Mouse (Mus musculus) small intestine, adult 2 months (tissue): ENCODE results near the gene Pkig.

Experiments used
- CTCF ChIP-seq: fragments of 200-500 bp; IDR thresholded peaks from 2 replicates; pipeline ENCODE4 v1.5.1; 2012; ENCODE audit warnings: low read depth, mild to moderate bottlenecking, control low read depth, inconsistent platforms, low read length, moderate library complexity, mixed read lengths; ENCODE audit not compliant: insufficient replicate concordance, insufficient read length; ENCODE audit errors: extremely low read depth
- POLR2A ChIP-seq: fragments of 200-500 bp; IDR thresholded peaks from 2 replicates; pipeline ENCODE4 v1.6.1; 2012; ENCODE audit warnings: low read depth, mild to moderate bottlenecking, control low read depth, inconsistent platforms, low read length, moderate library complexity

DNA sequence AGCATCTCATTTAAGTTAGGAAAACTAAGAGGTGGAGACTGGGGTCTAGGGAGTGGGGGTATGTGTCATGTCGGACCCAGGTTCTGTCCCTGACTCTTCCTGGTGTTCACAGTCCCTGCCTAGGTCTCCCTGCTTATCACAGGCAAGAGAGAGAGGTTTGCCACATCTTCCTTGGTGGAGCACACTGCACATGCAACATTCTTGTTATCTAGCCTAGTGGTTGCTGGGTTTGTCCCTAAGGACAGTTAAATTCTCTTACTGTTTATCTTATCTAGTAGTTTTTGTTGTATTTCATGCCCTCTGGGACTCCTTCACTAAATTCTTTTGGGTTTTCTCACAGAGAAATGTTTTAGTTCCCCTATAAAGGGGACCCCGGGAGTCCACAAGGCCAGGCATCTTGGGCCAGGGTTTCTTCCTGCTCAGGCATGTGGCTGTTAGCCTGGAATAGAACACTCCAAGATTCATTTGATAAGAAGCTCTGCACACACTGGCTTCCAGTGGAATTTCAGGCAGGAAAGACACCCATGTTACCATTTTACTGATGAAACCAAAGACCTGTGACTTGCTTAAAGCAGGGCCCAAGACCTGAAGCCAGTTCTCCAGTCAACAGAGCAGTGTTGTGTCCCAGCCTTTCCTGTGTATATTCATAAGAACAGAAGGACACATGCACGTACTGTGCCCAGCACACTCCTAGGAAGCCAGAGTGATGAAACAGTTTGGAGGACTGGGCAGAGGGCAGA lies 34.9 kb downstream of the Pkig start:
- TF ChIP-seq CTCF (no peak), POLR2A (no peak)
